Mouse (Mus musculus): ENCODE results near the gene Ltbp2. TPM values are rescaled to one million over a fixed set of nuclear protein-coding genes. Genes with fewer than 3 reads are reported as not detected.
A peak's percentile ranks its signal among the peaks of the same experiment; 100 is the strongest.

The Ltbp2 gene
- total RNA-seq, 2 experiments from 2014 or later = 6.9 to 7.1 TPM

GRCm38 (mm10) chr12:84765506-84765905 is 110.8 kb downstream of the Ltbp2 start:
- DNase-seq (ENCODE audit: low spot score in 2 of 2) = no peak

GRCm38 (mm10) chr12:84764756-84765155 is 111.6 kb downstream of the Ltbp2 start:
- no peak for DNase-seq (ENCODE audit: low spot score in 2 of 2)

DNA sequence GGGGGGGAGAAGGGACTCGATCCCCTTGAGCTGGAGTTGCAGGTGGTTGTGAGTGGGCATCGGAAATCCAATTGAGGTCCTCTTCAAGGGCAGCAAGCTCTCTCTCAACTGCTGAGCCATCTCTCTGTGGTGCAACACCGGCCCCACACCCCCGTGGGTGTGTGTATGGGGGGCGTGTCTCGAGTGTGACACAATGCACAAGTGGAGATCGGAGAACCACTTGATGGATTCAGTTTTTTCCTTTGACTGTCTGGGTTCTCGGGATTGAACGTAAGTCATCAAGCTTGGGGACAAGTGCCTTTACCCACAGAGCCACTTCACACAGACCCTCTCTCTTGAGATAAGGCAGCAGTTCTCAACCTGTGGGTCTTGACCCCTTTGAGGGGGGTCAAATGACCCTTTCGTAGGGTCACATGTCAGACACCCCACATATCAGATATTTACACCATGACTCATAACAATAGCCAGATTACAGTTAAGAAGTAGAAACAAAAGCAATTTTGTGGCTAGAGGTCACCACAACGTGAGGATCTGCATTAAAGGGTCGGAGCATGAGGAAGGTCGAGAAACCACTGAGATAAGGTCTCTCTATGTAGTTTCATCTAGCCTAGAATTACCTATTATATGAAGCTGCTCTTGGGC is 112.6 kb downstream of the Ltbp2 start:
- no peak for DNase-seq (ENCODE audit: low spot score in 2 of 2)

- no peak for DNase-seq (ENCODE audit: low spot score in 2 of 2)
Observed at GRCm38 (mm10) chr12:84762532-84762931, 113.8 kb downstream of the Ltbp2 start.

DNA sequence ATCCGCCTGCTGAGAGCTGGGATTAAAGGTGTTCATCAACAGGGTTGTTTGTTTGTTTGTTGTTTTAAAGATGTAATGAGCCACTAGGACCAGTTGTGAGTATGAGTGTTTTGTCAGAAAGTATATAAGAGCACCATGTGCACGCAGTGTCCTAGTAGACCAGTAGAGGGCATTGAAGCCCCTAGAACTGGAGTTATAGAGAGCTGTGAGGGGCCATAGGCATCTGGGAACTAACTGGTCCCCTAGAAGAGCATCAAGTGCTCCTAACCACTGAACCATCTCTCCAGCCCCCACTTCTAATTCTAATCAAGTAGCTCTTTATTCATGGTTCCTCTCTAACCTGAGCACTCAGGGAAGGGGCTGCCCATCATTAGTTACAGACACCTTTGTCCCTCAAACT is 117.3 kb downstream of the Ltbp2 start:
- no peak for DNase-seq (ENCODE audit: low spot score in 2 of 2)

- no peak for DNase-seq (ENCODE audit: low spot score in 2 of 2)
Observed at GRCm38 (mm10) chr12:84756016-84756415, 120.3 kb downstream of the Ltbp2 start.

DNA sequence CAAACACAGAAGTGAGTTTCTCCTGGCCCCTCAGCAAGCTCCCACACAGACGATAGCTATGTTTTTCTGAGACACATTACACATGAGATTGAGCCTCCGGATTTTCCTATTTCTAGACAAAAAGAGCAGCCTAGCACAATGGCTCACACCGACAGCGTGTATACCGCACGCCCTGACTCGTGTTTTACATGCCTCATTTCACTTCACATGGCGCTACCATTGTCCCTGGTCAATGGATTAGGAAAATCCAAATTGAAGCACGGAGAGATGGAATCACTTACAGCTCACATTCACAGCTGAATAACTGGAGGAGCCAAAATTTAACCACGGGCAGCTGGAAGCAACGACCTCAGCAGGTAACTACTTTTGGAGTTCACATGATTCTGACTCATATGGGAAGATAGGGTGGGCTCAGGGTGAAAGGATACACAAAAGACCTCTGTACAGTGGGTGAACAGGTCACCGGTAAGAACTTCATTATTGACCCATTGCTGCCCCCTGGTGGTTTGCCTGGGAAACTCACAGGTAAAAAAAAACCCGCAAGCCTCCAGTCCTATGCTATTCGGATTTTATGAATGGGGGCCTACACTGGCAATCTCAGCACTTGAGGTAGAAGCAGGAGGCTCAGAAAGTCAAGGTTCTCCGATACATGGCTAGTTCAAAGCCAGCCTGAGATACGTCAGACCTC is 121.2 kb downstream of the Ltbp2 start:
- DNase-seq (ENCODE audit: low spot score in 2 of 2) = peak in 1 of 2 experiments; percentile 39

GRCm38 (mm10) chr12:84752131-84752977 is 124.0 kb downstream of the Ltbp2 start:
- DNase-seq (ENCODE audit: low spot score in 2 of 2) = no peak

DNA sequence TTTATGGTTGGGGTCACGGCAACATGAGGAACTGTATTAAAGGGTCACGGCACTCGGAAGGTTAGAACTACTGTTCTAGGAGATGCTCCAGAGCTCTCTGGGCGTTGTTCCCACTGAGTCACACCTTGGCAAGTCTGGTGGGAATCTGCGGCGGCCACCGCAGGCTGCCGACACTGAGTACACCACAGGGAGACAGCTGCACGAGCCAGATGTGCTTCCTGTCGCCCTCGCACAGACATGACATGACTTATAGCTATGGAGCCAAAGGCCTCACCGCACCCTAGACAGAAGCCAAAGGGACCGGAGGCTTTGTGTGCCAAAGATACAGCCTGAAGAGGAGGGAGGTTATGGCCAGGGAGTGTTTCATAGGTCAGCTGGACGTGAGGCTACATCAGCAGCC is 125.7 kb downstream of the Ltbp2 start:
- DNase-seq (ENCODE audit: low spot score in 2 of 2) = no peak

DNA sequence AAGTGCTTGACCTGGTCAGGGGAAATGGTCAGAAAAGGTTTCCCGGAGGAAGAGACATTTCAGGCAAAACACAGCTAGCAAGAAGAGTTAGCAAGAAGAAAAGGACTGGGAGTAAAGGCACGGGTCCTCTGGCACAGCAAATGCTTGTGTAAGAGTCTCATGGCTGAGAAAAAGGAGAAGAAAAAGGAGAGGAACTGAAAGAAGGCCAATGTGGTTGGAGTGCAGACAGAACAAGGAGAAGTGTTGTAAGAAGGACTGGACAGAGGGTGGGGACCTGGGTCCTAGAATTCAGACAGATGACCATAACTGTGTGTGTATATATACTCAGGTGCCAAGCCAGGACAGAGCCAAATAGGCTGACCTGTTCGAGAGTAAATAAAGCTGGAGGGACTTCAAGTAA is 128.2 kb downstream of the Ltbp2 start:
- DNase-seq (ENCODE audit: low spot score in 2 of 2) = no peak

GRCm38 (mm10) chr12:84745700-84746099 is 130.6 kb downstream of the Ltbp2 start:
- no peak for DNase-seq (ENCODE audit: low spot score in 2 of 2)

DNA sequence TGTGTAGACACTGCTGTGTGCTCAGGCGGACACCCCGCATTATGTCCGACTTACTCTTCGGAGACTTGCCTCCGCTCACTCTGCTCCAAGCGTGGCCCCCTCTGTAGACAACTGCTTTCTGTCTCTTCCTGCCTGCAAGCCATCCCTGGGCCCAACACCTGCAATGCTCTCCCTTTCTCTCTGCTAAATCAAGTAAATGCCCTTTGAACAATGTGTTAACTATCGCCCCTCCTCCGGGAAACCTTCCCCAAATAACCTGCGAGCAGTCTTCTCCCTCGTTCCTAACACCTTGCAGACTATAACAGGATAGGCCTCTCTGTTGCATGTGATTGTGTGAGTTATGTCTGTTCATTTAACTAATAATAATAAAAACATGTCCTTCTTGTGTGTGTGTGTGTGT is 132.8 kb downstream of the Ltbp2 start:
- DNase-seq (ENCODE audit: low spot score in 2 of 2) = no peak

DNA sequence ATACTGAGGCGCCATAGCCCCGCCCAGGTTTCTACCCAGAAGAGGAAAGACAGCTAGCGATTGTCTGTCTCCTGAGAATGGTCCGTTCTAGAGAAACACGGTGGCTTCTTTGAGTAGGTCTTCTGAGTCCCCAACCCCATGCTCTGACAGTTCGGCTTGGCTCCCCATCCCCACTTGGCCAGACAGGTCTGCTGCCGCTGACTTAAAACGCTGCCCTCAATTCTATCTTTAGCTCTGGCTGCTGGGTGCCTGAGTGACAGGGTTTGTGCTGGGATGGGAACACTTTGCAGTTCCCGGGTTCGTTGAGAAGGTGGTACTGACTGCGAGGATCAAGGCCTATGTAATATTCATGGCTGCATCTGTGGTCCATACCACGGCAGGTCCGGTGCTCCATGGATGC is 143.0 kb downstream of the Ltbp2 start:
- DNase-seq (ENCODE audit: low spot score in 2 of 2) = no peak

Other genes starting within 250 kb of the Ltbp2 start
- not detected for gene Vrtn, start 235.5 kb downstream of the Ltbp2 start, total RNA-seq (2021)
- gene Syndig1l, start 177.7 kb downstream of the Ltbp2 start, total RNA-seq (2021) = under 1 TPM; 0.71 to 0.87 TPM
- gene Npc2, start 103.4 kb downstream of the Ltbp2 start, total RNA-seq (2021) = 10 to 100 TPM; 74.7 to 75.6 TPM
- 10 to 100 TPM; 68.3 to 77.9 TPM for gene Isca2, start 103.3 kb downstream of the Ltbp2 start, total RNA-seq (2021)
- 100 to 1,000 TPM in 1 of 2 experiments, 10 to 100 TPM in 1; 99.5 to 108 TPM for gene Fcf1, start 94.4 kb upstream of the Ltbp2 start, total RNA-seq (2021)
- gene Arel1, start 94.4 kb upstream of the Ltbp2 start, total RNA-seq (2021) = 10 to 100 TPM; 34.7 to 38.1 TPM
- 10 to 100 TPM; 58.2 to 71.2 TPM for gene Ylpm1, start 119.8 kb upstream of the Ltbp2 start, total RNA-seq (2021)
- gene Prox2, start 234.2 kb upstream of the Ltbp2 start, total RNA-seq (2021) = 1 to 10 TPM; 4.8 to 5.5 TPM
- gene Dlst, start 234.3 kb upstream of the Ltbp2 start, total RNA-seq (2021) = 100 to 1,000 TPM; 294 to 319 TPM